Mouse (Mus musculus) liver (tissue): ENCODE results near the gene Nr1h4.

Source experiments
- DNase-seq: peaks from one replicate; pipeline ENCODE4 v3.0.0-alpha.2; 2020; ENCODE audit warnings: mixed read lengths

Gene Nr1h4

GRCm38 (mm10) chr10:89470596-89471353 lies 62.6 kb downstream of the Nr1h4 start:
- DNase-seq = no peak

DNA sequence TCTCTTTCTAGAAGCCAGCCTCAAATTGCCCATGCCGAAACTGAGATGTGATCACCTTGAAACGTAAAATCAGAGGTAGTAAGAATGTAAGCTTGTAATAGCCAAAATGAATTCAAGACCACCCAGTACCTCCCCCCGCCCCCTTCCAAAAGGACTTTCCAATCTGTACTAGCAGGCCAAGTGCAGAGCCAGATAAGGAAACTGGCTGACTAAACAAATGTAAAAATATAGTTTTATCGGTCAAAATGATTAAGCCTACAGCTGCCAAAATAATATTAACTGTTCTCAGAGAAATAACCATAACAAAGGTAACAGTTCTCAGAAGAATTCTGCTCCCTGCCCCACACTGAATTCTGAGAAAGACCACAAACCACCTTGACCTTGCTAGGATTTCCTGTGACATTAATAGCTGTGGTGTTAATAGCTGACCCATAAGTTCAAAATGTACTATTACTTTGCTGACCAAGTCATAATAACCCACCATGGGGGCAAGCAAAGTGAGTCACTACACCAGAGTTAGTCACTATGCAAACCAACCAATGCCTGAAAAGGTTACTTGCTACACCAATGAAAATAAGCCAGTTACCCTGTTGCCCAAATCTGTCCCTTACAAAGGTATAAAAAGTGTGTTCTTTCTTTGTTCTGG lies 68.5 kb downstream of the Nr1h4 start:
- no peak for DNase-seq

DNA sequence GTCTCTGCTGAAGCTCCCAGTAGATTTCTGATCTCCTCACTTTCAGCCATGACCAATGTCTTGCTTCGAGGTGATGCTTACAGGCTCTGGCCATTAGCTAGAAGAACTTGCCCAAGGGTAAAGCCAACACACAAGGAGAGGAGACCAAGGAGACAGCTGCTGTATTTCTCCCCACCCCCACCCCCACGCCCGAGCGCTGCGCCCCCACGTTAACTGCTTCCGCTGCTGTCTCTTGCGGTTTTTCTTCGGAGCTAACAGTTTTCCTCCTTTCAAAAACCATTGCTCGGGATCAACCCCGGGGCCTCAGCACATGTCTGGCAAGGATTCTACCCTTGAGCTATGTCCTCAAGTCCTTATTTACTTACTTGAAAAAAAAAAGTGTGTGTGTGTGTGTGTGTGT lies 70.5 kb downstream of the Nr1h4 start:
- no peak for DNase-seq

DNA sequence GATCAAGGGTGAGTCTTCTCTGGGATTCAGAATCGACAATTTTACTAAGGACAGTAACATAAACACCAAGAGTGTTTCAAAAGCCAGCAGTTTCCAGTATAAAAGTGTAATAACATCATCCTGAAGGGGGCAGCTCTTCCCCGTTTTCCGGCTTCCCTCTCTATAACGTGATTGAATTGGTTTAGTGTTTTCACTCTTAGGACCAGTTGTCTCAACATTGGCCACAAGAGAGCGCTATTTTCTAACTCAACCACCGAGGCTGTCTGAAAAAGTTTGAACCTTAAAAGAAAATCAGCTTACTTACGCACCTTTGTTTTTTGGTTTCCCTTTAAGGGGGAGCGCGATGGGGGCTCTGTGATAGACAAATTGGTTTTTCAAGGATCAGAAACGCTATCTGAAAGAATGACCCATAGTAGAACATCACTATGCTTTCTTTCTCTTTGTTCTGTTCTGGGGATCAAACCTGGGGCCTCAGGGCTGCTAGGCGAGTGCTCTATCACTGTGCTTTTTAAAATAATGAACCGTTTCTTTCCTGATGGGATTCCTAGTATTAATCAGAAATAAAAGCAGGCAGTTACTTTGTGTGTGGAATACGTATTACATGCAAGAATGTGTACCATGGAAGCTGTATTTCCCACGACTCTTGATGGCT lies 71.4 kb downstream of the Nr1h4 start:
- DNase-seq = peak; percentile 70

- no peak for DNase-seq
Observed at GRCm38 (mm10) chr10:89460972-89461371, 72.4 kb downstream of the Nr1h4 start.

GRCm38 (mm10) chr10:89458770-89459169 lies 74.6 kb downstream of the Nr1h4 start:
- DNase-seq = no peak

GRCm38 (mm10) chr10:89453794-89454193 lies 79.6 kb downstream of the Nr1h4 start:
- no peak for DNase-seq

DNA sequence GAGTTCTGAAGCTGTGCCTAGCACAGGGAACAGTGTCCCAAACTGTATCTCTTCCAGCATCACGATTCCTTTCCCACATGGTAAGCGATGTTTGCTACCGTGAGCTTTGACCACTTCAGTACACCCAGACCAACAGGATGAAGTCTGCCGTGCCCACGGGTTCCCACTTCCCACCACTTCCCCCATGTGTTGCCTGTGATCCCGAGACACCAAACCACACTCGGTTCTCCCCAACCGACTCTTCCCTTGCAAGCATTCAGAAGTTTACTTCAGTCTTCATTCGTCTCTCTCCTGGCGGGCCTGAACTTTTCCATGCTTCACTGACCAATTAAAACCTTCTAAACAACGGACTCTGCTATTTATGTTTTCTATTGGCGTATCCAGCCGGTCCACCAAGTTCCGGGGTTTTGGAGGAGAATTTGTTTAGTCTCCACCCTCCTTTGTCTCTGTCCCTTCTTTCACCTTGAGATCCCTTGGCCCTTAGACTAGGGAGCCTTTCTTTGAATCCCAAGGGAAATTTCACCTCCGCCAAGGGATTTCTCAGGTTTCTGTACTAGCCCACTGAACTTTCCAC lies 80.2 kb downstream of the Nr1h4 start:
- no peak for DNase-seq

DNA sequence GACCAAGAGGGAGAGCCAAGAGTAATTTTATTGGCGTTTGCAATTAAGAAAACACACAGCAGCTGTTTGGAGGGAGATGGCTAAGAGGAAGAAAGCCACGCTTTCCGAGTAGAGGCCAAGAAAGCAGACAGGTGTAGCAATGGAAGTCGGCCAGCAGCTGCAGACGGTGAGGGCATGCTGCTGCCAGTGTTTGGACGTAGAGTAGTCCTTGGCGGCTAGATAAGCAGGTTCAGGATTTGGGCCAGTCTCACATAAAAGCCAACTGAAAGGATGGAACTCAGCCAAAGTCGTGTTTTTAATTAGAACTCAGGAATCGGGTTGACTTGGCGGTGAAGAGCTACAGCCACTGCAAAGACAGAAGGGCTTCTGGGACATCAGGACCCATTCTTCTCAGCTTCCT lies 83.0 kb downstream of the Nr1h4 start:
- no peak for DNase-seq

DNA sequence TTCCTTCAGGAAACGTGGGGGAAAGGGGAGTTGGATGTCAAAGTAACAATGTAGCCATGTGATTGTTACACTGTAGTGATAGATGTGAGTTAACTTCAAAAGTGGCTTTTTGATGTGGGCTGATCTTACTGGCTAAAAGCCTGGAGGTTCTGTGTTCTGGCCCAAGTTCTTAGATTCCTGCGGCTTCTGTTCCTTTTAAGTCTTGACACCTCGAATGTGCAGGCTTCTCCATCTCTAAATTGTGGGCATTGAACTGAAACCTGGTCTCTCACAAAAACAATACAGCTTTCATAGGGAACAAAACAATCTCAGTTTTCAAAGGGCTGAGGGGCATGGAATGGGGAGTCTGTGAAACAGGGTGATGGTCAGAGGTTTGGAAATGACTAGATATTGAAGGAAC lies 89.0 kb downstream of the Nr1h4 start:
- no peak for DNase-seq

GRCm38 (mm10) chr10:89443623-89444151 lies 89.7 kb downstream of the Nr1h4 start, which contains the start of gene Gas2l3:
Gene Gas2l3 (minus strand): TSS chr10:89443967.
- peak; percentile 93 for DNase-seq

DNA sequence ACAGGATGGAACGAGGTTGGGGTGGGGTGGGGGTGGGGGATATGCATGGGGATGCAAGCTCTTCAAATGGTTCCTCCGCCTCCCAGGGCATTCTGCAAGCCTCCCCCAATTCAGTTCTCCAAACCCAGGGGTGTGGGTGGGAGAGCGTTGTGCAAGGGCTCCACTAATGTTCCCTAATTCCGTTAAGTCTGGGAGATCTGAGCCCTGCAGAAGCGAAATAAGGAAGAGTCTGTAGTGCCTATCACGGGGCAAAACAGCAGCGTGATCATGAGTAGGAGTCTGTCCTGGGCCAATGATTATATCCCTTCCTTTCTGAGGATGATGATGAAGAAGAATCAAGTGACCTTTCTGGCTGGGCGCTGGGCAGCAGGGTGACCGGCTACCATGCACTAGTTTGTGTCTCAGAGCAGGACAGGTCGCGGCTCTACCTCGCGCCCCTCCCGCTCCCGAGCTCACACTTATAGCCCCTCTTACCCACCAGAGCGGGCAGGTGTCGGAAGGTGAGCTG lies 90.2 kb downstream of the Nr1h4 start:
- peak; percentile 35 for DNase-seq

DNA sequence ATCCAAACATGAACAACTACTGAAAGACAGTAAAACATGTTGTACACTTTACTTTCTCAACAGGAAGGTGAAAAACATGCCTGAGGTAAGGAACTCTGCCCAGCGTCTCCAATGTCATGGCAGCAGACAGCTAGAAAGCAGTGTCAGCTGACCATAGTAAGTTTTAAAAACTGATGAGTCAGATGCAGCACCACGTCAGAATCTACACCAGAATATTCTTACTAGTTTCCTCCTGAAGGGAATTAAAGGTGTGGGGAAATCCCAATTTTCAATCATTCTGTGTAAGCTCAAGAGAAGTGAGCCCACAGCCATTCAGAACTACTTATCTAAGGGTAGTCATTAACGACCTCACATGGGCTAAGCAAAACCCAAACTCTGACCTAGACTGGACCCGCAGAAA lies 90.7 kb downstream of the Nr1h4 start:
- DNase-seq = no peak

GRCm38 (mm10) chr10:89441961-89442360 lies 91.4 kb downstream of the Nr1h4 start:
- DNase-seq = no peak

DNA sequence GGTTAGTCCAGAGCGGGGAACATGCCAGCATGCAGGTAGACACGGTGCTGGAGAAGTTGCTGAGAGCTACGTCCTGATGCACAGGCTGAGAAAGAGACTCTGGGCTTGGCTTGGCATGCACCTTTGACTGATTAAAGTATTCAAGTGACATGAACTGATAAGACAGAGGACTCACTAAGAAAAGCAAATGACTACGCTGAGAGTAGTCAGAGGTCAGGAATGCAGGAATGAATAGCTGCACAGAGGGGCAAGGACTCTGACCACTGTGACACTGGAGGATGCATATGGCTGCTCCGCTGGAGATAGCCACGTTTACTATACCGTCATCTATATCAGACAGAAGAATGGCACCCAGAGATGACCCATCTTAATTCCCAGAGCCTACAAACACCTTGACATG lies 94.0 kb downstream of the Nr1h4 start:
- DNase-seq = no peak

DNA sequence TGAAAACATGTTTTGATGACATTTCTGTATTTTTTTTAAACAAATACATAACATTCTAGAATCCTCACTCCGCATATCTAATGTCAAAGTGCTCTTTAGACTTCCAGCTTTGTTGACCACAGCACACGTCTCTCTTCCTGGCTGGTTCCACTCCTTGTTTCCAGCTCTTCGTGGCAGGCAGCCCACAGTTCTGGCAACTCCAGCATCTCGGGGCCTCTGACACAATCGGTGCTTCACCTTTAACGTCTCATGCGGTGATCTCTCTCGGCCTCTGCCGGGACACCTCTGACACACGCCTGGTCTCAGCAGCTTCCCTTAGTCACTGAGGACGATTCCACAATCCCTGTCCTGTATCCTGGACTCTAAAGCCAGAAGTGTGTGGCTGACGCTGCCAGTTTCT lies 95.4 kb downstream of the Nr1h4 start:
- no peak for DNase-seq

GRCm38 (mm10) chr10:89437472-89437871 lies 95.9 kb downstream of the Nr1h4 start:
- DNase-seq = no peak

DNA sequence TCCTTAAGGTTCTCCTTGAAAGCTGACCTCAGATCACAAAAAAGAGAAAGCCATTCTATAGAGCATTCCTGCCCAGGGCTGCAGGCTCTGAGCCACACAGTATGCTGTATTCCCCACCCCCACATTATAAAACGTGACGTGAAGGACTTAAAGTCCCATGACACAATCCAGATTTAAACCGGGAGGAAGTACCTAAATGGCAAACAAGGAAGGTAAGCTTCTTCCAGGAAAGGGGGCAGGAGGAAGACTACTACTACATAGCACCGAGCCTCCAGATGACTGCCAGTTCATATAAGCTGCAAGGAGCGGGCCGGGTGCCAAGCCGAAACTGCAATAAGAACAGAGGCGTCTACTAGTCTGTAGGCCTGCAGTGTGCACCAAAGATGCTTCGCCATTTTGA lies 97.5 kb downstream of the Nr1h4 start:
- no peak for DNase-seq

DNA sequence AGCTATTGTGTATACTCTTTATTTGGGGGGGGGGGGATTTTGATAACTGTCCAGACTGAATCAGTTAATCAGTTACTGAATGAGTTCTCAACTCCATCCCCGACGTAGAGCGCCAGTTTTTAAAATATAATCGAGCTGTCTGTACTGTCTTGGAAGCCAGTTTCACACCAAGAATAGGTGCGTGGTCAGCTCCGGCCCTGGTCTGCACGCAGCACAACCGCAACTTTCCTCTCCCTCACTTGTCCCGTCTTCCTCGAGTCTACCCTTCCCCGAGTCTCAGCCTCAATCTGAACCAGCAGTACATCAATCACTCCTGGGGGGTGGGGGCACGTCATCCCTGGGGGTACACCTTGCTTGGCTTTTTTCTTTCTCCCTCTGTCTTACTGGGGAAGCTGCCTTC lies 98.0 kb downstream of the Nr1h4 start:
- DNase-seq = no peak

DNA sequence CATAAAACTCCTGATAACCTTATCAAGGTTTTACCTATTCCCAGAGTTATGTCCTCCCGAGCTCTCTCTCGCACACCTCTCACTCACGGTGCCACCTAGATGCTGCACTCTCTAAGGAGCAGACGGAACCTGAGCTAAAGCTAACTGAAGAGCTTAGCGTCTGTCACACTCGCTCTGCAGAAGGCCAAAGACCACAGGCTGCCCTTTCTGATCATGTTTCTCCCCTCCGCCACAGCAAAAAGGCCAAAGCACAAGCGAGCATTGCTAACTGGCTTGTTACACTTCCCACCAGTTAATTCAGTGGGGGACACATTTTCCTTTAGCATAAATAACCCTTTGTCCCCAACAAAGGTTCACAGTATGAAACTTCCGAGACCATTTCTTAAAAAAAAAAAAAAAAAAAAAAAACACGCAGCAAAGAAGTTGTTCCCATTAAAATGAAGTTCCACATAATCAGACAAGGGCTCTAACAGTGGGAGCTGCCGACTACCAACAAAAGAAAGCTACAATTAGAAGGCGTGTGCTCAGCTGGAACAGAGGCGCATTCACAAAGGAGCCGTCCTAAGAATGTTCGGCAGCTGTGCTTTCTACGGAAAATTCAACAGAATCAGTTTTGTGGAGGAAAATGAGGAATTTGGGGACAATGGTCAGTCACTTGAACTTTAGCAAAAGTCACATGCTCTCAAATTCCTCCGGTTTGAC lies 98.7 kb downstream of the Nr1h4 start:
- no peak for DNase-seq

- DNase-seq = no peak
Observed at GRCm38 (mm10) chr10:89432743-89433142, 100.6 kb downstream of the Nr1h4 start.

GRCm38 (mm10) chr10:89430751-89431150 lies 102.6 kb downstream of the Nr1h4 start:
- no peak for DNase-seq
